Mouse (Mus musculus) ES-E14 (cell line): ENCODE data around the gene Wdr41. TPM values are rescaled to one million over a fixed set of nuclear protein-coding genes. Genes with fewer than 3 reads are reported as not detected.
A peak's percentile ranks its signal among the peaks of the same experiment; 100 is the strongest.

Experiments
- DNase-seq: peaks from one replicate; pipeline ENCODE4 v3.0.0-alpha.2; 2013; ENCODE audit warnings: low read depth, low spot score
- H3K27ac ChIP-seq: 2 replicates; pipeline ENCODE4 v1.5.1; 2012; ENCODE audit warnings: low read depth, mild to moderate bottlenecking, low read length, moderate library complexity, mixed read lengths; ENCODE audit not compliant: poor library complexity, insufficient read depth, severe bottlenecking
- H3K36me3 ChIP-seq: 2 replicates; pipeline ENCODE4 v1.6.1; 2012; ENCODE audit warnings: mild to moderate bottlenecking, low read length, moderate library complexity, mixed read lengths; ENCODE audit not compliant: control insufficient read depth, poor library complexity, insufficient read depth, severe bottlenecking
- H3K4me1 ChIP-seq, 2 experiments: fragments of 150-350 bp in 1 of 2; sonication (generic) in 1 of 2; 2 replicates each; pipeline ENCODE4 v1.6.1; 2012; ENCODE audit warnings: low read length in 2 of 2, mild to moderate bottlenecking in 1 of 2, mixed read lengths in 1 of 2; ENCODE audit not compliant: control insufficient read depth in 2 of 2, insufficient read depth in 2 of 2, poor library complexity in 1 of 2
- H3K4me3 ChIP-seq, 2 experiments: fragments of 150-350 bp in 1 of 2; sonication (generic) in 1 of 2; 2 replicates each; pipeline ENCODE4 v1.5.1; 2012; ENCODE audit warnings: low read length in 2 of 2, low read depth in 1 of 2, mild to moderate bottlenecking in 1 of 2, mixed read lengths in 1 of 2; ENCODE audit not compliant: insufficient read depth in 1 of 2, poor library complexity in 1 of 2, severe bottlenecking in 1 of 2
- H3K9ac ChIP-seq: 2 replicates; pipeline ENCODE4 v1.6.1; 2012; ENCODE audit warnings: low read depth, mild to moderate bottlenecking, low read length, mixed read lengths; ENCODE audit not compliant: poor library complexity, insufficient read depth, severe bottlenecking
- H3K9me3 ChIP-seq: fragments of 150-350 bp; sonication (generic); 2 replicates; pipeline ENCODE4 v1.6.1; 2012; ENCODE audit warnings: low read depth, mild to moderate bottlenecking, low read length; ENCODE audit not compliant: control insufficient read depth, insufficient read depth
- CHD2 ChIP-seq: IDR thresholded peaks from 2 replicates; pipeline ENCODE4 v1.6.1; 2014; ENCODE audit warnings: mild to moderate bottlenecking, low read depth, low read length, inconsistent platforms
- HCFC1 ChIP-seq: IDR thresholded peaks from 2 replicates; pipeline ENCODE4 v1.6.1; 2012; ENCODE audit warnings: low read length, inconsistent platforms, borderline replicate concordance; ENCODE audit not compliant: insufficient read depth
- MAFK ChIP-seq: IDR thresholded peaks from 2 replicates; pipeline ENCODE4 v1.6.1; 2014; ENCODE audit warnings: mild to moderate bottlenecking, low read depth, low read length, inconsistent platforms; ENCODE audit not compliant: insufficient read depth
- ZC3H11A ChIP-seq: IDR thresholded peaks from 2 replicates; pipeline ENCODE4 v1.6.1; 2012; ENCODE audit warnings: low read depth, mild to moderate bottlenecking, inconsistent platforms, low read length, borderline replicate concordance
- ZNF384 ChIP-seq: IDR thresholded peaks from 2 replicates; pipeline ENCODE4 v1.6.1; 2012; ENCODE audit warnings: low read depth, low read length, inconsistent platforms
- in situ Hi-C, 2 experiments: fragments of 600-800 bp; cut with MboI; formaldehyde crosslinking; loops; one replicate each; pipeline ENCODE4 v1.15.1; 2025; ENCODE audit warnings: low sequenced_read_pairs in 2 of 2, inconsistent platforms in 1 of 2; ENCODE audit not compliant: unreplicated experiment in 2 of 2
- total RNA-seq: library from RNA; depleted of rRNA; stranded (reverse); fragments of 300-350 nt; gene quantifications from 2 replicates; pipeline ENCODE4 v1.2.3, GENCODE M21; 2012

The Wdr41 gene
- total RNA-seq, 1 experiment, result 8.8 TPM

GRCm38 (mm10) chr13:95011546-95012257 lies 35.6 kb downstream of the Wdr41 start:
- no peaks in the 10 kb centered on the region for H3K4me1 ChIP-seq
- DNase-seq, result no peak
- no peak overlapping the region for H3K4me3 ChIP-seq
- no peak overlapping the region for H3K9ac ChIP-seq
- no peak overlapping the region for H3K27ac ChIP-seq
- no peaks in the 10 kb centered on the region for H3K36me3 ChIP-seq
- in situ Hi-C loops, result no loop called here
- no peaks in the 10 kb centered on the region for H3K9me3 ChIP-seq
- no peak for TF ChIP-seq CHD2
- no peak for TF ChIP-seq HCFC1
- no peak for TF ChIP-seq MAFK
- no peak for TF ChIP-seq ZNF384
- TF ChIP-seq ZC3H11A, result no peak

- in situ Hi-C loops, result no loop called here
- H3K27ac ChIP-seq, result no peak overlapping the region
- 0 out of 4 replicates have a peak, but pooled peaks cover 0 to 2% of the 10 kb centered on the region in 2 experiments for H3K4me1 ChIP-seq
- TF ChIP-seq ZC3H11A, result no peak
- no peak for TF ChIP-seq HCFC1
- TF ChIP-seq ZNF384, result no peak
- no peak for TF ChIP-seq MAFK
- TF ChIP-seq CHD2, result no peak
- no peak overlapping the region for H3K4me3 ChIP-seq
- H3K9me3 ChIP-seq, result no peaks in the 10 kb centered on the region
- H3K36me3 ChIP-seq, result no peaks in the 10 kb centered on the region
- no peak for DNase-seq
- no peak overlapping the region for H3K9ac ChIP-seq
Measured at GRCm38 (mm10) chr13:95017278-95017677, 41.1 kb downstream of the Wdr41 start.

GRCm38 (mm10) chr13:95017916-95018315 lies 41.8 kb downstream of the Wdr41 start:
- TF ChIP-seq ZC3H11A, result peak; percentile 62; the same call in 1 of the 2 replicates
- no peak for TF ChIP-seq MAFK
- Histone ChIP-seq H3K27ac (no peak overlapping the region), H3K9me3 (no peaks in the 10 kb centered on the region), H3K4me3 (no peak overlapping the region), H3K9ac (no peak overlapping the region), H3K36me3 (no peaks in the 10 kb centered on the region), H3K4me1 (0 out of 4 replicates have a peak, but pooled peaks cover 0 to 2% of the 10 kb centered on the region in 2 experiments)
- in situ Hi-C loops, result no loop called here
- peak; percentile 75 for DNase-seq

GRCm38 (mm10) chr13:95019345-95019744 lies 43.2 kb downstream of the Wdr41 start:
- in situ Hi-C loops, result no loop called here

More at GRCm38 (mm10) chr13:95019345-95019744, 43.2 kb downstream of the Wdr41 start:
- H3K4me3 ChIP-seq, result no peak overlapping the region
- H3K36me3 ChIP-seq, result no peaks in the 10 kb centered on the region
- DNase-seq, result no peak
- H3K27ac ChIP-seq, result no peak overlapping the region
- 0 out of 4 replicates have a peak, but pooled peaks cover 0 to 2% of the 10 kb centered on the region in 2 experiments for H3K4me1 ChIP-seq
- TF ChIP-seq CHD2 (no peak), MAFK (no peak), ZNF384 (no peak), HCFC1 (no peak), ZC3H11A (no peak)
- no peaks in the 10 kb centered on the region for H3K9me3 ChIP-seq
- no peak overlapping the region for H3K9ac ChIP-seq
